Mouse (Mus musculus): ENCODE data around the gene Gm8127. TPM values are rescaled to one million over a fixed set of nuclear protein-coding genes. Genes with fewer than 3 reads are reported as not detected.
"Not testable (repeated sequence)": the region's sequence is repeated elsewhere in the genome, so short reads cannot be mapped to it uniquely, and the experiment has no call there.

Gm8127 gene
- polyA plus RNA-seq, 1 experiment from 2014 or later: not detected

- DNase-seq (ENCODE audit: low spot score); H3K36me3 ChIP-seq: not testable (repeated sequence)
Measured at GRCm38 (mm10) chr14:43263421-43263820, 30.2 kb downstream of the Gm8127 start.

DNA sequence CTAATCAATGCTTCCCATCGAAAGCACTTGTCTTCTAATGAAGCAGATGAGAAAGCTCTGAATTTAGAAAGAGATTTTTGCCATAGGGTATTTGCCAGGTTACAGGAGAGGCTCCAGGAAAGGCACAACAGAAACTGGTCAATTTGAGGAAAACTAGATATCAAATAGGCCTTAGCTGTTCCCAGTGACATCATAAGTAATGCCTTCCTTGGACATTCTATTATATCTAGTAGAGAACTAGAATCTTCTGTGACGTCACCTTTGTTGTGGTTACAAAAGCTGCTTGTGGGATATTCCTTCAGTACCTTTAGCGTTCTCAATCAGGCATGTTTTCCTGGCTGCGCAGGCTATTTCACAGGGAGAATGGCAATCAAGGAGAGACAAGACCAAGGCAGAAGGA is 35.3 kb downstream of the Gm8127 start, which contains the start of gene Gm8126:
TSS of gene Gm8126 (plus strand) at position 301 of the 400 bp plus-strand sequence.
- not testable (repeated sequence) for H3K27ac ChIP-seq (replicated peaks); H3K4me1 ChIP-seq; H3K9me3 ChIP-seq (replicated peaks); DNase-seq (ENCODE audit: low spot score); H3K27me3 ChIP-seq (ENCODE audit: low read depth, poor library complexity, severe bottlenecking); H3K4me3 ChIP-seq; H3K36me3 ChIP-seq
- 90% methylated on average over 3 of the region's 4 CpGs for WGBS

More at GRCm38 (mm10) chr14:43263421-43263820, 30.2 kb downstream of the Gm8127 start:
- H3K4me1 ChIP-seq; H3K27ac ChIP-seq (replicated peaks); H3K4me3 ChIP-seq; H3K27me3 ChIP-seq (ENCODE audit: low read depth, poor library complexity, severe bottlenecking); H3K9me3 ChIP-seq (replicated peaks): not testable (repeated sequence)
- 91% methylated on average over 3 of the region's 3 CpGs for WGBS

DNA sequence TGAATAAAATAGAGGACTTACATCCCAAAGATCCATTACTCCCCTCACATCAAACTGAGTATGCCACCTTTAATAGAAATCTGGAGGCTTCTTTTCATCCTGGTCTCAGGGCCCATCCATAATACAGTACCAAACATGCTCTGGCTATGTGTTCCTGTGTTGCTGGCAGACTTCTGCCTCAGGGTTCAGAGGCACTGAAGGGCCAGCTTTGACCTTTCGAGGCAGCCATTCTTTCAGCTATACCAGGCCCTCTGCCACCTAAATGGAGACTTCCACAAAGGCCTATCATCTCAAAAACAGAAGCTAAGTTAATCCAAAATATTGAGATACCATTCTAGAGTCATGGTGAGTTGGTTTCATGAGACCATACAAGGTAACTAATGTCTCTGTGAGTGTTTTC is 37.1 kb downstream of the Gm8127 start:
- WGBS: 87% methylated on average over 1 of the region's 1 CpGs
- H3K27ac ChIP-seq (replicated peaks); H3K36me3 ChIP-seq; DNase-seq (ENCODE audit: low spot score); H3K27me3 ChIP-seq (ENCODE audit: low read depth, poor library complexity, severe bottlenecking); H3K4me1 ChIP-seq; H3K9me3 ChIP-seq (replicated peaks); H3K4me3 ChIP-seq: not testable (repeated sequence)

DNA sequence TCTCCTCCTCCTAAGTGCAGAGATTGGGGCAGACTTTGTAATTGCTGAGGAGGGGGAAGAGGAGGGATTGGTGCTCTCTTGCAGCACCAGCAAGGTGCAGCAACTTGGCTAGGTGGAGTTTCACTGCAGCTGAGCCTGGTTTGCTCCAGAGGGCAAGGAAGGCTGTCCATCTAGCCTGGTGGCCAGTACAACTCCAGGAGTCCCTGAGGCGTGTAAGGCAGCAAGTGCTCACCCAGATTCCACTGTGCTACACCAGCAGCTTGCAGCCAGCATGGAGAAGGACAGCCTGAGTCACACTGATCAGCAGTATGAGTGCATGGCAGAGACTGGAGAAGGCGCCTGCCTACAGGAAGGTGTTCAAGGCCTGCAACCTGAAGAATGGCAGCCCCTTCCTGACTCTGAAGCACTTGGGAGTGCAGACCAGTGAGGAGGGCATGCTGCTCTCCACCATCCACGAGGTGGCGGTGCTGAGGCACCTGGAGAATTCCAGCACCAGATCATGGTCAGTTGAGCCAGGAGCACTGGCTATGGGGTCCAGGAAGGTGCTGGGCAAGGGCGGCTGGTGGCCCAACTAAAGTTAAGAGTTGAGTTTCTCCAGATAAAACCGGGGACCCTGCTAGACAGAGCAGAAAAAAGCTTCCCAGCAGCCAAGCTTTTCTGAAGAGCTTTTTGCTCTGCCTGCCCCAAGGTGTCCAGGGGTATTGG is 42.9 kb downstream of the Gm8127 start:
- H3K4me3 ChIP-seq; H3K4me1 ChIP-seq; H3K36me3 ChIP-seq; H3K27me3 ChIP-seq (ENCODE audit: low read depth, poor library complexity, severe bottlenecking); H3K27ac ChIP-seq (replicated peaks); DNase-seq (ENCODE audit: low spot score); H3K9me3 ChIP-seq (replicated peaks): not testable (repeated sequence)
- 30% methylated on average over 5 of the region's 6 CpGs for WGBS

- not testable (repeated sequence) for H3K9me3 ChIP-seq (replicated peaks); H3K4me1 ChIP-seq; H3K27ac ChIP-seq (replicated peaks); H3K4me3 ChIP-seq; H3K27me3 ChIP-seq (ENCODE audit: low read depth, poor library complexity, severe bottlenecking); DNase-seq (ENCODE audit: low spot score); H3K36me3 ChIP-seq
- 22% methylated on average over 10 of the region's 12 CpGs for WGBS
Measured at GRCm38 (mm10) chr14:43249611-43250170, 43.9 kb downstream of the Gm8127 start.

Other genes starting within 250 kb of the Gm8127 start
- not detected in 2 replicates for gene Gm8094, start 217.2 kb downstream of the Gm8127 start, polyA plus RNA-seq (2016; fragmentation: Nextera tagmentation; extraction: Ambion mirVana)
- not detected in 2 replicates for gene Gm8104, start 193.2 kb downstream of the Gm8127 start, polyA plus RNA-seq (2016; fragmentation: Nextera tagmentation; extraction: Ambion mirVana)
- gene Gm7233, start 114.0 kb downstream of the Gm8127 start, polyA plus RNA-seq (2016; fragmentation: Nextera tagmentation; extraction: Ambion mirVana): not detected in 2 replicates
- gene Gm8122, start 58.5 kb downstream of the Gm8127 start, polyA plus RNA-seq (2016; fragmentation: Nextera tagmentation; extraction: Ambion mirVana): not detected in 2 replicates
- not detected in 2 replicates for gene Gm8126, start 35.2 kb downstream of the Gm8127 start, polyA plus RNA-seq (2016; fragmentation: Nextera tagmentation; extraction: Ambion mirVana)
- not detected in 2 replicates for gene Gm9732, start 18.8 kb downstream of the Gm8127 start, polyA plus RNA-seq (2016; fragmentation: Nextera tagmentation; extraction: Ambion mirVana)
- gene 1700001F09Rik, start 54.0 kb upstream of the Gm8127 start, polyA plus RNA-seq (2016; fragmentation: Nextera tagmentation; extraction: Ambion mirVana): not detected in 2 replicates
- not detected in 2 replicates for gene Gm8138, start 122.5 kb upstream of the Gm8127 start, polyA plus RNA-seq (2016; fragmentation: Nextera tagmentation; extraction: Ambion mirVana)
- gene Gm5799, start 249.7 kb upstream of the Gm8127 start, polyA plus RNA-seq (2016; fragmentation: Nextera tagmentation; extraction: Ambion mirVana): not detected in 2 replicates

Data from midbrain, embryonic 10.5 days (tissue).